Mouse (Mus musculus): ENCODE data around the gene Mapkap1. TPM values are rescaled to one million over a fixed set of nuclear protein-coding genes. Genes with fewer than 3 reads are reported as not detected.

The Mapkap1 gene
- polyA plus RNA-seq, 2 experiments = 14.9 to 25.5 TPM

DNA sequence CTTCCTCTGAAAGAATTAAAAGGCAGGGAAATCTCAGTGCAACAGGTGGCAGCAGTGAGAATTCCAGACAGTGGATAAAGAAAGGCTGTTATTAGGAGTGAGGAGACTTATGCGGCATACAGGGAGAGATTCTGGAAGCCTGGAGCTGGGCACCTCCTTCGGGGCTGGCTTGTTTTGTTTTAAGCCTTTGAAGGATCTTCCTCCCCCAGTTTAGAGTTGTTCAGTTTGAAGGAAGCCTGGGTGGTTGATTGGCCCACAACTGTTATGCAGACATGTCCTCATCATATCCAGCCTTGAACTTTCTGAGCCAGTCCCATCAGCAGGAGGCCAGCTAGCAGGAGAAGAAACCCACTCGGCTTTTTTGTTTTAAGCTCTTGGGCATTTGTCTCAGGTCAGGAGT lies 198.5 kb downstream of the Mapkap1 start:
- Histone ChIP-seq H3K9ac (replicated peaks) (no peak overlapping the region), H3K4me2 (ENCODE audit: low read depth) (no peak overlapping the region), H3K27me3 (ENCODE audit: control insufficient read depth, insufficient read depth, low read length) (no peaks in the 10 kb centered on the region), H3K27ac (no peak overlapping the region), H3K9me3 (ENCODE audit: control insufficient read depth, low read length) (no peaks in the 10 kb centered on the region), H3K36me3 (replicated peaks; ENCODE audit: control insufficient read depth, insufficient read depth, low read depth) (no peaks in the 10 kb centered on the region), H3K4me1 (replicated peaks; ENCODE audit: control insufficient read depth in 2 of 2, insufficient read depth in 2 of 2, low read length in 1 of 2) (no peaks in the 10 kb centered on the region; a peak in 1 of 4 replicates), H3K4me3 (ENCODE audit: insufficient read depth in 1 of 2, low read depth in 2 of 2, low read length in 2 of 2) (no peak overlapping the region)
- no peak for ATAC-seq (ENCODE audit: insufficient read depth)
- WGBS (ENCODE audit: insufficient replicate concordance) = 67% methylated on average over 3 of the region's 3 CpGs
- TF ChIP-seq CTCF (IDR thresholded peaks at IDR 0.05; ENCODE audit: low read depth) (no peak), EP300 (IDR thresholded peaks at IDR 0.05; ENCODE audit: low read depth) (no peak)
- no peak for DNase-seq (ENCODE audit: low read depth in 3 of 3, low spot score in 3 of 3)

DNA sequence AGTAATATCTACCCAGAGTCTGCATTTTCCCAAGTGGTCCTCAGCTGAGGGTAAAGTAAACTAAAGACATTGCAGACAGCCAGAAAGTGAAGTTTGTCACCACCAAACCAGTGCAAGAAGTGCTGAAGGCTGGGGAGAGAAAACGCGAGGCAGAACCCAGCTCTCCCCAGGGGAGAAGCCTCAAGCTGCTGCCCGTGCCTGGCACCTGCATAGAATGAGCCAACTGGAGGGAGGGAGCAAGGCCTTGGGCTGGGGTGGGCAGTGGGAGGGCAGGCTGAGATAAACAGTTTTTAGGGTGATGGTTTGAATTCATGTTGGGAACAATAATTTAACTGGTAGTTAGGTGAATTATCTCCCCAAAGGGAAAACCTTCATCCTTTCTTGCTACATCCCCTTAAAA lies 202.3 kb downstream of the Mapkap1 start:
- Histone ChIP-seq H3K4me1 (replicated peaks; ENCODE audit: control insufficient read depth in 2 of 2, insufficient read depth in 2 of 2, low read length in 1 of 2) (no peaks in the 10 kb centered on the region), H3K27me3 (ENCODE audit: control insufficient read depth, insufficient read depth, low read length) (no peaks in the 10 kb centered on the region), H3K9ac (replicated peaks) (no peak overlapping the region), H3K36me3 (replicated peaks; ENCODE audit: control insufficient read depth, insufficient read depth, low read depth) (no peaks in the 10 kb centered on the region), H3K4me3 (ENCODE audit: insufficient read depth in 1 of 2, low read depth in 2 of 2, low read length in 2 of 2) (no peak overlapping the region), H3K4me2 (ENCODE audit: low read depth) (no peak overlapping the region), H3K27ac (no peak overlapping the region), H3K9me3 (ENCODE audit: control insufficient read depth, low read length) (no peaks in the 10 kb centered on the region)
- WGBS (ENCODE audit: insufficient replicate concordance) = 67% methylated on average over 3 of the region's 3 CpGs
- TF ChIP-seq CTCF (IDR thresholded peaks at IDR 0.05; ENCODE audit: low read depth) (no peak), EP300 (IDR thresholded peaks at IDR 0.05; ENCODE audit: low read depth) (no peak)
- DNase-seq (ENCODE audit: low read depth in 3 of 3, low spot score in 3 of 3) (no peak), ATAC-seq (ENCODE audit: insufficient read depth) (no peak)

DNA sequence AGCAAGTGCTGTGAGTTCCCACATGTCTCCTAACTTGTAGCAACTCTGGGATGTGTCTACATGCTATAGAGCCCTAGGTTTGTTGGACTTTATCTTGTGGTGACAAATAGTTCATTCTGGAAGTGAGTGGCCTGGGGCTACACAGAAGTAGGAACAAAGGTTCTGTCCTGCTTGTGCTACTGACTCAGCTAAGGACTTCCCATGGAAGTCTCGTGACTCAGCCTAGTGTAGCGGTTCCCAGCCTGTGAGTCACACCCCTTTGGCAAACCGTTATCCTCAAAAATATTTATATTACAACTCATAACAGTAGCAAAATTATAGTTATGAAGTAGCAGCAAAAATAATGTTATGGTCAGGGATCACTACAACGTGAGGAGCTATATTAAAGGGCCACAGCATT lies 202.9 kb downstream of the Mapkap1 start:
- no peak for DNase-seq (ENCODE audit: low read depth in 3 of 3, low spot score in 3 of 3)
- Histone ChIP-seq H3K4me3 (ENCODE audit: insufficient read depth in 1 of 2, low read depth in 2 of 2, low read length in 2 of 2) (no peak overlapping the region), H3K4me2 (ENCODE audit: low read depth) (no peak overlapping the region), H3K27ac (no peak overlapping the region), H3K4me1 (replicated peaks; ENCODE audit: control insufficient read depth in 2 of 2, insufficient read depth in 2 of 2, low read length in 1 of 2) (no peaks in the 10 kb centered on the region), H3K36me3 (replicated peaks; ENCODE audit: control insufficient read depth, insufficient read depth, low read depth) (no peaks in the 10 kb centered on the region), H3K27me3 (ENCODE audit: control insufficient read depth, insufficient read depth, low read length) (no peaks in the 10 kb centered on the region), H3K9ac (replicated peaks) (no peak overlapping the region), H3K9me3 (ENCODE audit: control insufficient read depth, low read length) (no peaks in the 10 kb centered on the region)
- 77% methylated on average over 4 of the region's 4 CpGs for WGBS (ENCODE audit: insufficient replicate concordance)
- TF ChIP-seq CTCF (IDR thresholded peaks at IDR 0.05; ENCODE audit: low read depth) = no peak
- no peak for TF ChIP-seq EP300 (IDR thresholded peaks at IDR 0.05; ENCODE audit: low read depth)
- ATAC-seq (ENCODE audit: insufficient read depth) = no peak

DNA sequence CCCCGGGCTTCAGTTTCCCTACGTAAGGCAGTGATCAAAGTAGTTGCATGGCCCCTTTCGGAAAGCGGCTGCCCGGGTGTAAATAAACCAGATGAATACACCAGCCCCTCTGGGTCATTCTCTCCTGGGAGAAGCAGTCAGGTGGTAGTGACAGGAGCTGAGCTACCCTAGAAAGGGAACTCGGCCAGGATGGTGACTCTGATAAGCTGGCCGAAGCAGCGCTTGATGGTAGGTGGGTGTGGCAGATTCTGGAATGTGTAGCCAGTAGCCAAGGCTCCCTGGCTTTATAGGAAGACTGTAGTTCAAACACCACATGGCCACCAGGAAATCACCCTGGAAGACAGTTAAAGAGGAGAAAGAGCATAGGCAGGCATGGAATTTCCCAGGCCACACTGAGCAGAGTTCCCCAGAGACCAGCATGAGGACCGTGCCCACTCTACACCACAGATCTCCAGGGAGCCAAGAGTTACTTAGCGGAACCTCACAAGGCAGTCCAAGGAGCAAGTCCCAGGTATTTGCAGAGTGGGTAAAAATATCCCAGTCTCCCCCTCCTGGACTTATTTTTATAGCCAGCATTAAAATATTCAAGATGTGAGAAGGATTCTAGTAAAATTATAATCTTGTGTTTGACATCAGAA lies 214.3 kb downstream of the Mapkap1 start:
- no peaks in the 10 kb centered on the region for H3K9me3 ChIP-seq (ENCODE audit: control insufficient read depth, low read length)
- TF ChIP-seq EP300 (IDR thresholded peaks at IDR 0.05; ENCODE audit: low read depth) (no peak), CTCF (IDR thresholded peaks at IDR 0.05; ENCODE audit: low read depth) (no peak)
- H3K27me3 ChIP-seq (ENCODE audit: control insufficient read depth, insufficient read depth, low read length) = no peaks in the 10 kb centered on the region
- ATAC-seq (ENCODE audit: insufficient read depth) = no peak
- H3K4me1 ChIP-seq (replicated peaks; ENCODE audit: control insufficient read depth in 2 of 2, insufficient read depth in 2 of 2, low read length in 1 of 2) = no peaks in the 10 kb centered on the region
- no peak overlapping the region for H3K9ac ChIP-seq (replicated peaks)
- no peak overlapping the region for H3K4me3 ChIP-seq (ENCODE audit: insufficient read depth in 1 of 2, low read depth in 2 of 2, low read length in 2 of 2)
- WGBS (ENCODE audit: insufficient replicate concordance) = 68% methylated on average over 10 of the region's 10 CpGs
- no peak overlapping the region for H3K27ac ChIP-seq
- no peaks in the 10 kb centered on the region for H3K36me3 ChIP-seq (replicated peaks; ENCODE audit: control insufficient read depth, insufficient read depth, low read depth)
- no peak overlapping the region for H3K4me2 ChIP-seq (ENCODE audit: low read depth)
- DNase-seq (ENCODE audit: low read depth in 3 of 3, low spot score in 3 of 3) = no peak

DNA sequence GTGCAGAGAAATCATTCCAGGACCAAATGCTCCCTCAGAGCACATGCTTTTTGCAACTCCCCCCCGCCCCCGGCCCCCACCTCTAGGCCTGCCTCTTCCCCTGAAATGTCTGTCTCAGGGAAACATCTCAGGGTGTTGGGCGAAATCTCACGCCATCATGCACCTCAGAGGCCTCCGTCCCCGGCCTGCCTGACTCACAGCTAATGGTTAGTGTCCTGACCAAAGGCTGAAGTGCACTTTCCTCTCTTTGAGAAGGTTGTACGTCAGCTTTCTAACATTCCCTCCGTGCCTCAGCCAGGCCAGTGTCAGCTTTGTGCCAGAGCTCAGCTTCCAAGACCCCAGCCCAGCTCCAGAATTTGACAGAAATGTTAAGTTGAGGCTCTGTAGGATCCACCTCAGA lies 214.9 kb downstream of the Mapkap1 start:
- DNase-seq (ENCODE audit: low read depth in 3 of 3, low spot score in 3 of 3) = no peak
- 70% methylated on average over 8 of the region's 8 CpGs for WGBS (ENCODE audit: insufficient replicate concordance)

More for the DNA sequence above, 214.9 kb downstream of the Mapkap1 start:
- no peaks in the 10 kb centered on the region for H3K27me3 ChIP-seq (ENCODE audit: control insufficient read depth, insufficient read depth, low read length)
- TF ChIP-seq CTCF (IDR thresholded peaks at IDR 0.05; ENCODE audit: low read depth) = no peak
- TF ChIP-seq EP300 (IDR thresholded peaks at IDR 0.05; ENCODE audit: low read depth) = no peak
- no peak overlapping the region for H3K9ac ChIP-seq (replicated peaks)
- no peaks in the 10 kb centered on the region for H3K4me1 ChIP-seq (replicated peaks; ENCODE audit: control insufficient read depth in 2 of 2, insufficient read depth in 2 of 2, low read length in 1 of 2)
- no peak overlapping the region for H3K27ac ChIP-seq
- no peaks in the 10 kb centered on the region for H3K9me3 ChIP-seq (ENCODE audit: control insufficient read depth, low read length)
- no peak for ATAC-seq (ENCODE audit: insufficient read depth)
- no peaks in the 10 kb centered on the region for H3K36me3 ChIP-seq (replicated peaks; ENCODE audit: control insufficient read depth, insufficient read depth, low read depth)
- H3K4me2 ChIP-seq (ENCODE audit: low read depth) = no peak overlapping the region
- no peak overlapping the region for H3K4me3 ChIP-seq (ENCODE audit: insufficient read depth in 1 of 2, low read depth in 2 of 2, low read length in 2 of 2)

Data from liver, embryonic 14.5 days (tissue).